Mouse (Mus musculus) liver, postnatal 0 days (tissue): Measurements from ENCODE around the gene Cfd.

Source experiments
- CTCF ChIP-seq: sonication (generic); IDR thresholded peaks from 2 replicates; pipeline ENCODE4 v1.5.1; 2016; ENCODE audit warnings: antibody characterized with exemption, low read depth
- EP300 ChIP-seq: IDR thresholded peaks from 2 replicates; pipeline ENCODE4 v1.6.1; 2016; ENCODE audit warnings: antibody characterized with exemption, low read depth, mild to moderate bottlenecking

DNA sequence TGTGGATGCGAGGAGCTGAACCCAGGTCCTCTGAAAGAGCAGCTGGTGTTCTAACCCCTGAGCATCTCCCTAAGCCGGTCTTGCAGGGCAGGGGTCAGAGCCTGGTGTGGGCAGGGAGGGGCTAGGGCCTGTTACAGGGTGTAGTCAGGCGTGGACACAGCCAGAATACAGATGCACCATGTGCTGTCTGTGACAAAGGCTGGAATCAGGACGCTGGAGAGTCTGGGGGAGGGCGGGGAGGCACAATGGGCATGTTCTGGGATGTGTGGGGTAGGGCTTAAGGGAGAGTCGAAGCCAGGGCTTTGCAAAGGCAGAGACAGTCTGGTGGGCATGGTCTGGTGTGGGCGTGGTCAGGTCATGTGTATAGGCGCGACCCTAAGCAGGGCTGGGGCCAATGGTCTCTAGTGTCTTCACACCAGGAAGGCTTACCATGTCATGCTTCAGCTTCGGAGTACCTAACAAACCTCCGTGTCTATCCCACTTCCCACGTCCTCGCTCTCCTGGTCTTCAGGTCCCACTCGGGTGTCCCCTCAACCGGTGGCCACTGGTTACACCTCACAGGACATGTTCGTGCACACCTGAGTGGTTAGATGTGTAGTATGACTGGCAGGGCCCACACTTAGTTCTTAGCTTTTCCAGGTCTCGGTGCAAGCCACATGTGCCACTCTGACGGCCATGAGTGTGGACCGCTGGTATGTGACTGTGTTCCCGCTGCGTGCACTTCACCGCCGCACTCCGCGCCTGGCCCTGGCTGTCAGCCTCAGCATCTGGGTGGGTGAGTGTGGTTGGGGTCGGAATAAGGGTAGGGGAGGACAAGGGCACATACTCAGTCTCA lies 29.6 kb downstream of the Cfd start:
- TF ChIP-seq CTCF (no peak), EP300 (no peak)
